Mouse (Mus musculus) liver, adult 2 months (tissue): ENCODE data around the gene Sbno2.

Source experiments
- CTCF ChIP-seq: fragments of 200-500 bp; IDR thresholded peaks from 2 replicates; pipeline ENCODE4 v1.5.1; 2011; ENCODE audit warnings: low read depth, low read length, control low read depth
- POLR2A ChIP-seq: fragments of 200-500 bp; IDR thresholded peaks from 2 replicates; pipeline ENCODE4 v1.6.1; 2011; ENCODE audit warnings: low read length, control low read depth; ENCODE audit not compliant: insufficient read depth; ENCODE audit errors: extremely low read depth

DNA sequence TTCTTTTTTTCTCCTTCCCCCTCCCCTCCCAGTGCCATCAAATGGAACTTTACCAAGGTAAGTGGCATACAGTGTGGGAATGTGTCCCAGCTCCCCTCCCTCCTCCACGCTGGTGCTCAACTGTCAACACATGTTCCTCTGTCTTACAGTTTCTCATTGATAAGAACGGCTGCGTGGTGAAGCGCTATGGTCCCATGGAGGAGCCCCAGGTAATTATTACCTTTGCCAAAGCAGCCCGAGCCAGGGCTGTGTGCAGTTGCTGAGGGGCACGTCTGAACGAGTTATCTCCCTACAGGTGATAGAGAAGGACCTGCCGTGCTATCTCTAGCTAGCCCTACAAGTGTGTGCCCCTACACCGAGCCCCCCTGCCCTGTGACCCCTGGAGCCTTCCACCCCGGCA is 49.5 kb downstream of the Sbno2 start:
- TF ChIP-seq POLR2A (no peak), CTCF (no peak)
